Mouse (Mus musculus) testis, adult 2 months (tissue): ENCODE measurements around the gene Msmo1.

Experiments
- CTCF ChIP-seq: fragments of 200-500 bp; IDR thresholded peaks from 2 replicates; pipeline ENCODE4 v1.5.1; 2012; ENCODE audit warnings: low read depth, mild to moderate bottlenecking, inconsistent platforms, low read length, moderate library complexity; ENCODE audit not compliant: control insufficient read depth, insufficient read depth, insufficient replicate concordance
- POLR2A ChIP-seq: fragments of 200-500 bp; IDR thresholded peaks from 2 replicates; pipeline ENCODE4 v1.6.1; 2012; ENCODE audit warnings: low read depth, mild to moderate bottlenecking, inconsistent platforms, low read length, moderate library complexity; ENCODE audit not compliant: control insufficient read depth

- TF ChIP-seq CTCF = no peak; the same call in 1 of the 2 replicates
- TF ChIP-seq POLR2A = no peak
Observed at GRCm38 (mm10) chr8:64777925-64778324, 44.3 kb upstream of the Msmo1 start.
